Mouse (Mus musculus): ENCODE measurements around the gene Ppp2r1b.

The Ppp2r1b gene

DNA sequence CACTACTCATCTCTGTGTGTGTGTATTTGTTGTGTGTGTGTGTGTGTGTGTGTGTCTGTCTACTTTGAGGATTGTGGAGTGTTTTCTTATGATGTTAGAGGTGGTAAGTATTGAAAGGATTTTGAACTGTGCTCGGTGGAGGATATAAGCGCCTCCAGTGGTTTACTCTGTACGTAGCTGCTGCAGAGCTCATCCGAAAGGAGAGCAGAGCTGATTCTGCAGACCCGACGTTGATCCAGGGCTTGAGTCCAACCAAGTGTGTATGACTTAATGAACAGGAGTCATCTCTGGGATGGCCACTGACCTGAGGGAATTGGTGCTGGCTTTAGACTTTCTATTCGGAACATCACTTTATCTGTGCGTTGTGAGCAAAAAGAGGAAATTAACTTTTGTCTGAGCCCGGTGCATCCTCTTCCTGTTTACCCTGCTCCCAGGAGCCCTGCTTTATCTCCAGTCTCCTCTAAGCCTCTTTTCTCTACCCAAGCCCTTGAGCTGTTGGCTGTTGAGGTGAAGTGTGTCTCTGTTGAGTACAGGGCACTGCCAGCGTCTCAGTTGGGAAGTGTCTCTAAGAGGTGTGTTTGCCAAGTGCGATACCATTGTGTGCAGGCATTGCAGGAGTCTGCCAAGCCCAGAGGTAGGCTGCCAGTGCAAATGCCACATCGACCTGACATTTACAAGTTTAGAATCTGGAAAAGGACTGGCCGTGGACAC is 3.9 kb upstream of the Ppp2r1b start:
- DNase-seq, result peak; percentile 72 to 76

DNA sequence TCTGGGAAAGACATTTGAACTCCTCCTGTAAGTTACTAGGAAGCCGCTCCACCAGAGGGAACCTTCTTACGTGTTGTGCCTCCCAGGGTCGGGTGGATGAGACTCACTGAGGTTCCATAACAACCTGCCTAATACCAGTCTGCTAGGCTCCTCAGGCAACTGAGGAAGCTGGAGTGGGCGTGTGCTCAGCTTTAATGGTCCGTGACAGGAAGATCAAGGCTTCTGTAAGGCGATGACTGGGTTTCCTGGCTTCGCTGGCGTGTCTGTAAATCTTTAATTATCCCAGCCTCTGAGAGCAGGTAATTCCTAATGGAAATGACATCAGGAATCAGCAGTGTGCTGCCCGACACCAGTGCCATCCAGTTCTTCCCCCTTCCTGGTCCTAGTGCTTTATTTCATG is 446 bp downstream of the Ppp2r1b start:
- DNase-seq, result no peak

DNA sequence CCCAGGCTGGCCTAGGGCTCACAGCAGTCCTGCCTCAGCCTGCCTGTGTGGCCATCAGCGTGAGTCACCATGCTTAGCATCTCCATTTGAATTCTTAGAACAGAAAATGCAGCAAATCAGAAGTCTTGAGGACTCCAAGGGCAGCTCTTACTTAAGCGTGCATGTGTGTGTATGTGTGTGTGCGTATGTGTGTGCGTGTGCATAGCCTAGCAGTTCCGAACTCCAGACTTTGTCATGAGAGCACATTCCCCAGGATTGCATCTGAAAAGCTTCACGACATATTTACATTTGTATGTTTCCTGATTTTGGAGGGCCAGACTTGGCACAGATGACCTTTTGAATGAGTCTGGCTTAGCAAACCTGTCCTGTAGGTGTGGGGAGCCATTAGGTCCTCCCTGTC is 2.0 kb downstream of the Ppp2r1b start:
- peak in 1 of 2 experiments; percentile 23 for DNase-seq

DNA sequence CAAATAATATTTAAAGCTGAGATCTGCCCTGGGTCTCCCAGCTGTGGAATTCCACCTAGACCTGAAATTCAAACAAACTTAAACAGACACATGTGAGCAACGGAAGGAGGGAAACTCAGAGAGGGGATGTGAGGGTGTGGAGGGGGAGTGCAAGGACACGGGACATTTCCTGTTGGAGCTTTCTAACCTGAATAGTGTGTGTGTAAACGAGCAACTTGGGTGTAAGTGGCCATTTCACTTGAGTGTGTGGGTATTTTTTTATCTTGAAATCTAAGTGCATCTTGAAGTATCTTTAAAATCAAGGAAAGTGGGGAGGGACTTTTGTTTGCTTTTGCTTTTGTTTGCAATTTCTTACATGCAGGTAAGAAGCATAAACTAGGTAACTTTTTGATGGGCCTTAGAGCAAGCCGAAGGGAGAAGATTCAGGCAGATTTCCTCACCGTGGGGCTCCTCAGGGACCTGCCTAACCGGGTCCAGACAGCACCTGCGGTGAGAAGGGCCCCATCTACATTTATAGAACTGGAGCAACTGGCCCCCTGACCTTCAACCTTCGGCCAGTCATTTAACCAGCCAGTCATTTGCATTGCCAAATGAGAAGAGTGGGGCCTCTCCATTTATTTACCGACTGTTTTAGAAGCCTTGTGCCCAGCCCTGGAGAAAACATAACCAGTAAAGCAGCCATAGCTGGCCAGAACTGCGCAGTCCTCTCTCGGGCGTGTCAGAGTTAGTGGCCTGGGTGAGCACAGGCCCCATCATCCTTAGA is 2.7 kb downstream of the Ppp2r1b start:
- DNase-seq, result peak; percentile 15 to 42

DNA sequence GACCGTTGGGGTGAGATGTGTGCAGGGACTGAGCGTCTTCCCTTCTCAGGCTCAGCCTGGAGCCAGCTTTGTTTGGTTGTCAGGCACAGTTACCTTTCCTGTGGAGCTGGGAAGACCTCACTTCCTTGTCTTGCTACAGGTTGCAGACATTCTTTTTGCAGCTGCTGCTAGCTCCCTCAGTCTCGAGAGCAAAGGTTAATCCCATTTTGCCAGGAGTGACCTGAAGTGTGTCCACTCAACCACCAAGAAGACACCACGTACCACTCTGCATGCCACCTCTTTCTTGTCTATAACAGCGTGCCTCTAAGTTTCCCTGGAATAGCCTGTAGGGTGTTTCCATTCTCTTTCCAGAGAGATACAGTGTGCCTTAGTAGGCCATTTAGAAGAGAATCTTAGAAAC is 3.7 kb downstream of the Ppp2r1b start:
- no peak for DNase-seq

DNA sequence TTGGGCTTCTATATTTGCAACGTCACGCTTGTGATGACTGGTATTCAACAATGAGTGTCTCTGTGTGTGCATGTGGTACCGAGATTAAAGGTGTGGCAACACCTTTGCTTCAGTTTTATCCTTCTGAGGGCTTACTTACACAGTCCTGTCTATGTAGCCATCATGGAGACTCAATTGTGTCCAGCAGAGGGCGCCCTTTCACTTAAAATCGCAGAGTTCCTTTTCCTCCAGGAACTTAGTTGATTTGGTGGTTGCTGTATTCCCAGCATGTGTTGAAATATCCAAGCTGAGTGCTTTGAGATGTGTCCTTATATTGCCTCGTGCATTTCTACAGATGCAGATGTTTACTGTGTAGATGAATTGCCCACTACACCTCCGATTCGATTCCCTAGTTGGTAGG is 4.1 kb downstream of the Ppp2r1b start:
- DNase-seq, result peak; percentile 89 to 92

DNA sequence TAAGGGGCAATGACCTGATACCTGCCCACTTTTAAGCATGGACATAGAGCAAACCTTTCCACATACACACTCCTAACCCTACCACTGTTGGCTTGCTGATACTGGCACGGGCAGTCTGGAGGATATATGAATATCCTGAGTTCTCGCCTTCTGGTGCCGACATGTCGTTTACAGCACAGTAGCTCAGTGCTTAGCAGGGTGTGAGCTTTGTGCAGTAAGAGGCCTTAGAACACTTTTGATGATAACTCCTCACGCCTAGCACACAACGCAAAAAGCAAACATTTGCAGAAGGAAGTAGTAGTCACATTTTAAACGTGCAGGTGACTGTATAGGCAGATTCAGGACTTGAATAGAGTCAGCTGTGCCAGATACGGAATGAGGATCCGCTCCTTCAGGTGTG is 4.7 kb downstream of the Ppp2r1b start:
- DNase-seq, result no peak

DNA sequence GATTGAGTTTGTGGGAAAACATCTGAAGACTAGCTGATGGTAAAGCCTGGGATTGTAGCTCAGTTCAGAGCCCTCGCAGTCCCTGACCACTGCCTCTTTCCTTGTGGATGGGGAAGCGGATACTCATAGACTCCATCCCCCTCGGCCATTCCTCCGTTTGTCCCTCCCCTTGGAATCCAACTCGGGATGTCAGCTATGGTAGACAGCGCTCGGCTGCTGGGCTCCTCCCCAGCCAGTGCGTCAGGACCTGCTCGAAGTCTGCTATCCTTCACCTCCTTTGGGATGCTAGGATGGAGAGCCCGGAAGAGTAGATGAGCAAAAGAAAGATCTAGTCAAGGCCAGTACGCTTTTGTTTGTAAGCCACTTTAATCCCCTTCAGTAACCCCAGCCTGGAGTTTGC is 5.2 kb downstream of the Ppp2r1b start:
- DNase-seq, result no peak

DNA sequence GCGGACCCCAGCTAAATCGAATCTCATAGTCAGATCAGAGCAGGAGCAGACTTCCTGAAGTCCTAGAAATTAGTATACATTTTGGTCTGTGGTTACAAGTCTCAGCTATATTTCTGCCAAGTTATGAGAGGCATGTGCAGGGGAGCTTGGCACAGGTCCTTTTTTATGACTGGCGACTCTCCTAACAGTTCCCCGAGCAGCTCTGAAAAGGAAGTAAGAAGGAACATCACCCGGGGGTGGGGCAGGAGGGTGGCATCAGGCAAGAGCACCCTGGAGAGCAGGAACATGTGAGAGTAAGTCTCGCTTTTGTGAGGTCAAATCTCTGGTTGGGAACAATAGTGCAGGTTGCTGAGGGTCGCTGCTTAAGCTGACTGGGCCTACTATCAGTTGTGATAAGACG is 5.6 kb downstream of the Ppp2r1b start:
- peak; percentile 42 to 66 for DNase-seq

DNA sequence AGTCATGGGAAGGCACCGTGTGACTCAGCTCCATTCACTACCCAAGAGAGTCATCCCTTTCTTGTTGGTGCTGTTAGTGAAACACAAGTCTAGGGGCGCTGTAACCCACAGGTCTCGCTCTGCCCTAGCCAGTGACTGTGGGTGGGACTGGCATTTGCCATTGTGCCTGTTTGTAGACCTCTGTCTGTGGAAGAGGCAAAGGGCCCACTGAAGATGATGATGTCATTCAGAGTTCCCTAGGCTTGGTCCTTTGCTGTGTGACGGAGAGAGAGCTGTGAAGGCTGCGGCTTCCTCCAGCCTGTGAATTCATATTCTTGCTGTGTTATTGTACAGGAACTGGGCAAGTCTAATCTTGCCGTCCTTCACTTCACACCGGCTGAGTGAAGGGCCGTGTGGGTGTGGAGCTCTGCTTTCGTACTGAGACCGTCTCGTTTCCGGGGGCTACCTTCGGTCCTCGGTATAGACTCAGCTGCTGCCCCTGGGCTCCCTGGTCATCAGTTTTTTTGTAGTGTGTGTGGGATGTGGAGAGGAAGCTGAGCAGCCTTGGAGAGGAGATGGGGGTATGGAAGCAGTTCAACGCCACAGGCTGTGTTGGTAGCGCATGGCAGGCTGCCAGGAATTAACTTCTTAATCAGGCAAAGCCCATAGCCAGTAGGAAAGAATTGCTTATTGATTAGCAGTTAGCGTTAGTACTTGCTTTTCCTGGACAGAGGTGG is 7.7 kb downstream of the Ppp2r1b start:
- peak; percentile 9 to 26 for DNase-seq

DNA sequence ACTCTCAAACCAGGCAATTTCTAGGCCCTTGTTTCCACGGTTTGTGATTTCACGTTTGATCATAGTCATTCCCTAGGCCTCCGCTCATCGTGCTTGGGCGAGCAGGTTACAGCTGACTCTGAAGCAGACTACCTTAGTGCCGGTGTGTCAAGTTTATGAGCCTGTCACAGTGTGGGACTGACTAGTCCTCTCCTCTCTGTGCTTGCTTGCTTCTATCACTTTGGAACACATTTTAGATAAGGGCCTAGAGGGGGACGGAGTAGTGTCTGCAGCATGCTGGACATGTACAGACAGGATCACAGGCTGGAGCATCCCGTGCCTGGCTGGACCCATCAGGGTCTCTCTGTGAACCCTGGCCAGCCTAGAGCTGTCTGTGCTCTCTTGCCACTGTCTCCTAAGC is 9.3 kb downstream of the Ppp2r1b start:
- no peak for DNase-seq

DNA sequence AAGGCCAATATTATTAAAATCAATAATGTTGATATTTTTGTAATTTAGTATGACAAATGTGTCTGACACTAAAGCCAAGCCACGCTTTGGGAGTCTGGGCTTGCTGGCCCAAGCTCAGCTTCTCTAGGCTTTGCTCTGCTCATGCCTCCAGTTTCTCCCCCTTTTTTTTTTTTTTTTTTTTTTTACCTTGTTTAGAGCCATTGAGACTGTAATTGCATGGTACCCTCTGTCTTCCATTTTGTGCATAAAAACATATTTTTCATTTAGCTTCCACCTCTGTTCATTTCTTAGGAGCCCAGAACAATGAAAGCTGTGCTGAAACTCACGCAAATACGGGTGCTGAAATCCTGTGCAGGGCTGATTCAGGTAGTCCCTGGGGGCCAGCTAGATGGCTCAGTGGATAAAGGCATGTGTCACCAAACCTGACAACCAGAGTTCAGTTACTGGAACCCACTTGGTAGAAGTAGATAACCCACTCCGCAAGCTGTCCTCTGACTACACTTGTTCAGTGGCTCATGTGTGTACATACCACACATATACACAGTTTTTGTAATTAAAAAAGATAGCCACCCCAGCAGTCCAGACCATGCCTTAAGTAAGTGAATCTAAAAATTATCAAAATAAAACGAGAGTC is 10.1 kb downstream of the Ppp2r1b start:
- DNase-seq, result no peak

DNA sequence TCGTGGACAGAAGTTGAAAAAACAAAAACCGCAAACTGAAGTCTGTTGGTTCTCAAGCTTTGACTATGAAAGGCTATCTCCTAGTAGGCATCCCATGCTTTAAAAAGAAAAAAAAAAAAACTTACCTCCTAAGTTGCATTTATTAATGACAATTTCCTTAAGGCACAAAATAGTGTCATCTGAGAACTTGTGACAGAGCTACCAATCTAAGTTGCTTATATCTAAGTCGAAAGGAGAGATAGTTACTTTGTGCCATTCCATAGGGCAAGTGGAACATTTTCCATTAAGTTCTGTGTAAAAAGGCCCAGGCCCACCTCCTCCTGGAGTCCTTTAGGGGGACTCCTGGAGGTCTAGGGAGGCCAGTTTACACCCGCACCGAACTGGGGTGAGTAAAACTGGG is 10.7 kb downstream of the Ppp2r1b start:
- DNase-seq, result no peak

DNA sequence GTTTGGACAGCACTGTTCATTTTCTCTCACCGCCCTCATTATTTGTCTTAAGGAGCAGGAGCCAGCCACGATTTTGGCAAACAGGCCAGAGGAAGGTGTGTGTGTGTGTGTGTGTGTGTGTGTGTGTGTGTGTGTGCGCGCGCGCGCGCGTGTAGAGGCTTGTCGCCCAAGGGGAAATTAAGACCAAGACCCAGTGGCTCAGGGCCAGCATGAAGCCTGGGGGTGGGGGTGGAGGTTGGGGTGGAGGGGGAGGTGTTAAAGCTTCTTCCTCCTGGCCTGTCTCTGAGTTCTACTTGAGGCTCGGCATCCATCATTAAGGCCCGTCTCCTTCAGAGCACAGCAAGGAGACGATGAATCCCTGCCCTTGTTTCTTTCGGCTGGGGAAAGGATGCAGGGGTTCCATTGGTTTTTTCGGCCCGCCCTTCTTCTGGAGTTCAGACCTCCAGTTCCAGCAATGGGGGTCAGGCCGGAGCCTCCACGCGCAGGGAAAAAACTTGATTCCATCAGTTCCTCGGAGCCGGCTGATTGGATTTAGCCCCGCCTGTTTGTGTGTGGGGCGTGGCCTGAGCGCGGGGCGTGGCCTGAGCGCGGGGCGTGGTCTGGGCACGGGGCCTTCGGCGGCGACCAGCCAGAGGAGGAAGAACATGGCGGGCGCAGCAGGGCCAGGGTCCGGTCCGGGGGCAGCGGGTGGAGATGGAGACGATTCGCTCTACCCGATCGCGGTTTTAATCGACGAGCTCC is 11.4 kb downstream of the Ppp2r1b start:
- peak; percentile 92 for DNase-seq

DNA sequence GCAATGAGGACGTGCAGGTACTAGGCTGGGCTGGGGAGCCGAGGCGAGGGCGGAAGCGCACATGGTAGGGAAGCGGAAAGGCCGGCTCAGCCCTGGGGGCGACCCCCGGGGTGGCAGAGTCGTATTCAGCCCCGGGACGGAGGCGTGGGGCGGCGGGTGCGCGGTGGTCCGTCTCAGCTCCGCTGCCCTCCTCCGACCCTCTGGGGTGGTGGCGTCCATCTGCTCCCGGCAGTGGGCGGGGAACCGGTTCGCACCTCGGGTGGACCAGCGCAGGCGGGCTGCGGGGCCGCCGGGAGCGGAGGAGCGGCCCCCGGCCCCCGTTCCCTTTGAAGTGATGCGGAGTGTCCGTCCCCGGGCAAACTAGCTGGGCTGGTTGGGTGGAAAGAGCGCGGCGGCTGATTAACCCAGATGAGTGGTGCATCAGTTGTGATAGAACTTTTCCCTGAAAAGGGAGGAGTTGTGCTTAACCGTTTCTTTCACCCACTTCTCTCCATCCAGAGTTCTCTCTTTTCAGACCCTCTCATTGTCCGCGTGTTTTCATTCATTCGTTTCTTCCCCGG is 12.1 kb downstream of the Ppp2r1b start:
- DNase-seq, result no peak

DNA sequence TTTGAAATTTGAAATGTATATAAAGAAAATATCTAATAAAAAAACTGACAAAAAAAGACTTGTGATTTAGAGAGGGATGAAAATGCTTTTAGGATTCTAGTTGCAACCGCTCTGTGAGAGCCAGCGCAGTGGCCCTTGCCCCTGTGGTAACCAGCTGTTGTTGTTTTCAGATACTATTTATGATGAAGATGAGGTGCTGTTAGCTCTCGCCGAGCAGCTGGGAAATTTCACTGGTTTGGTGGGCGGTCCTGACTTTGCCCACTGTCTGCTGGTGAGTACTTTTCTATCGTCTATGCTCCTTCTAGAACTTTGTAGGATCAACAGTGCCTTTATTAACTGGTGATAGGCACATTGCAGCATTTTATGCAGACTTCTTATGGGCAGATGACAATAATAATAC is 13.6 kb downstream of the Ppp2r1b start:
- no peak for DNase-seq

DNA sequence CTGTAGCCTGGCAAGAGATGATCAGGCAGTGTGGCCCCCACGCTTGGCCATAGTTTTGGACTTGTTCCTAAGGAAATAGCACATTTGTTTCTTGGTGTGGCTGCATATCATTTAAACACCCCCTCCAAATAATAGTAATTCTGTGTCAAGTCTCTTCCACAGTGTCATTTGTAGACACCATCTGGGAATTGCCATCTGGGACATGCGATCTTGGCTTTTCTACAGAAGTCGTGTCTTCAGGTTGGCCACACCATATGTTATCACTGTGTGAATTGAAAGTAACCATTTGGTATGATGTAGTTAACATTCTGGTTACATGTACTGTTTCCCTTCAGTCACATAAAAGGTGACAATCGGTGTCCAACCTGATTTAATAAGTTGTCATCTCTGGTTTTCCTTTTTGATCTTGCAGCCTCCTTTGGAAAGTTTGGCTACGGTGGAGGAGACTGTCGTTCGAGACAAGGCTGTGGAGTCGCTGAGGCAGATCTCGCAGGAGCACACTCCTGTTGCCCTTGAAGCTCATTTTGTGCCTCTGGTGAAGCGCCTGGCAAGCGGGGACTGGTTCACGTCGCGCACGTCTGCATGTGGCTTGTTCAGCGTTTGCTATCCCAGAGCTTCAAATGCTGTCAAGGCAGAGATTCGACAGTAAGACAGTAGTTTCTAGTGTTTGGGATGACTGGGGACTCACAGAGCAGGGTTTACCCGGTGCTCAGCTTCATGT is 16.2 kb downstream of the Ppp2r1b start:
- no peak for DNase-seq

DNA sequence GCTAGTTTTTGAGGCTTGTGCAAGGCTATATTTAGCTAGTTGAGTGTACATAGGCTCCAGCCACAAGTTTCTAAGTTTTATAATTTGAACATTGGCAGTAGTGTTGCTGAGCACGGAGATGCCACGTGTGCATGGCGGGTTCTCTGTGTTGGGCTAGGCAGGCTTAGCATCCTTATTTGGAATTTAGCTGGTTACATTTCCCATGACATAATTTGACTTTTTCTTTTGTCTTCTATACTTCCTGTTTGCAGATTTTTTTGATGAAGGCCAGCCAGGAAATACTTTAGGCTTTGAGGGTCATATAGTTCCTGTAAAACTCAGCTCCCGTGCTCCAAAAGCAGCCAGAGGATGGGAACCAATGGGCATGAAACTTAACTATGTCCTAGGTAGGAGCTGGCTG is 18.7 kb downstream of the Ppp2r1b start:
- no peak for DNase-seq

DNA sequence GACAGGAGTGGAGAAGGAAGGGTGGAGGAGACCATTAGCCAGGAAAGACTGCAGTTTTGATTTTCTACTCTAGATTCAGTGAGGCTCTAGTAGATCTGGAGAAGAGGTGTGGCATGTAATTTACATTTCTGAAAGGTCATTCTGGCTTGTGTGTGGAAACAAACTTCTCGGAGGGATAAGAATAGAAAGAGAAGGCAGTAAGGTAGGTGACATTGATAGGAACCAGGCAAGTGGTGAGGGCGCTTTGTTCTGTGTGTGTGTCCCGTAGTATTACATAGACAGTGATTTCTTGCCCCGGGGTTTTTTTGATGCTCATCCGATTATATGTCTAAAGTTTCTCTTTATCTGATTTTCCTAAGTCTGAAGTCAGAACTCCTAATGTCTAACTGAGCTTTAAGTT is 19.8 kb downstream of the Ppp2r1b start:
- DNase-seq, result no peak

DNA sequence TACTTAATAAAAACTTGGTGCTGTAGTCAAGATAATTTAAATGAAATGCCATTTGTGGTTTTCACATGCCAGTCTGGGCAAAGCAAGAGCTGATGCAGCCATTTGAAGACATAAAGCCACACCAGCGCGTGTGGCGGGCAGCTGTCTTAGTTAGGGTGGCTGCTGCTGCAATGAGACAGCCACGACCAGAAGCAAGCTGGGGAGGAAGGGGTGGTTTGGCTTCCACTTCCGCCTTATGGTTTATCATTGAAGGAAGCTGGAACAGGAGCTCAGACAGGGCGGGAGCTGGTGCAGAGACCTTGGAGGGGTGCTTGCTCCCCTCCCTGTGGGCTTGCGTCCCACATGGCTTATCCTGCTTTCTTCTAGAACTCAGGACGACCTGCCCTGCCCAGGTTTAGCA is 20.7 kb downstream of the Ppp2r1b start:
- no peak for DNase-seq

DNA sequence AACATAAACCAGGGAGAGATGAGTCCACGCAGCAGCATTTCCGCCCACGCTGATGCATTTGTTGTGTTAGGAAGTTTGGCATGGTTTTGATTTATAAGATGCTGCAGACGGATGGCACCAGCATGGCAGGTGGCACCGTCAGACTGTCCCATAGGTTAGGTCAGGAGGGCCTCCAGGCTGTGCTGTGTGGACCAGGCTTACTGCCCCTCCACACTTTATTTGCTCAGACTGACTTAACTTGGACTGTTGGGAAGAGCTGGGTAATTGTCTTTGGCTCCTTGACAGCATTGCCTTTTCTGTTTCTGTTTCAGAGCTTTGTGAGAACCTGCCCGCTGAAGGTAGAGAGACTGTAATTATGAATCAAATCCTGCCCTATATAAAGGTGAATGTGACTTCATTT is 21.9 kb downstream of the Ppp2r1b start:
- no peak for DNase-seq

DNA sequence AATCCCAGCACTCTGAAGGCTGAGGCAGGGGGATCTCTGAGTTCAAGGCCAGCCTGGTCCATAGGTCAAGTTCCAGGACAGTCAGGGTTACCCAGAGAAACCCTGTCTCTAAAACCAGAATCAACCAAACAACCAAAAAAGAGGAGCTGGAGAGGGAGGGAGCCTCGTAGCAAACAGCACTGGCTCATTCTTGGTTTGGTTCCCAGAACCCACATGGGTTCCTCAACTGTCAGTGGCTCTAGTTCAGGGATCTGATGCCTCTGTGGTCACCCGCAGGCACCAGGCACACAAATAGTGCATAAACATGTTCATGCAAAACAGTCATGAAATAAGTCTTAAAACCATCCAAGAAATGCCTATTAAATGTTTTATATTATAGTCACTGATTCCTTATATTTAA is 23.1 kb downstream of the Ppp2r1b start:
- no peak for DNase-seq

Data from lung, adult 18-20 months (tissue).